Mouse (Mus musculus) ES-E14 (cell line): Measurements from ENCODE around the gene AB124611. TPM values are rescaled to one million over a fixed set of nuclear protein-coding genes. Genes with fewer than 3 reads are reported as not detected.

Source experiments
- DNase-seq: peaks from one replicate; pipeline ENCODE4 v3.0.0-alpha.2; 2013; ENCODE audit warnings: low read depth, low spot score
- H3K27ac ChIP-seq: 2 replicates; pipeline ENCODE4 v1.5.1; 2012; ENCODE audit warnings: low read depth, mild to moderate bottlenecking, low read length, moderate library complexity, mixed read lengths; ENCODE audit not compliant: poor library complexity, insufficient read depth, severe bottlenecking
- H3K36me3 ChIP-seq: 2 replicates; pipeline ENCODE4 v1.6.1; 2012; ENCODE audit warnings: mild to moderate bottlenecking, low read length, moderate library complexity, mixed read lengths; ENCODE audit not compliant: control insufficient read depth, poor library complexity, insufficient read depth, severe bottlenecking
- H3K4me1 ChIP-seq, 2 experiments: fragments of 150-350 bp in 1 of 2; sonication (generic) in 1 of 2; 2 replicates each; pipeline ENCODE4 v1.6.1; 2012; ENCODE audit warnings: low read length in 2 of 2, mild to moderate bottlenecking in 1 of 2, mixed read lengths in 1 of 2; ENCODE audit not compliant: control insufficient read depth in 2 of 2, insufficient read depth in 2 of 2, poor library complexity in 1 of 2
- H3K4me3 ChIP-seq, 2 experiments: fragments of 150-350 bp in 1 of 2; sonication (generic) in 1 of 2; 2 replicates each; pipeline ENCODE4 v1.5.1; 2012; ENCODE audit warnings: low read length in 2 of 2, low read depth in 1 of 2, mild to moderate bottlenecking in 1 of 2, mixed read lengths in 1 of 2; ENCODE audit not compliant: insufficient read depth in 1 of 2, poor library complexity in 1 of 2, severe bottlenecking in 1 of 2
- H3K9ac ChIP-seq: 2 replicates; pipeline ENCODE4 v1.6.1; 2012; ENCODE audit warnings: low read depth, mild to moderate bottlenecking, low read length, mixed read lengths; ENCODE audit not compliant: poor library complexity, insufficient read depth, severe bottlenecking
- H3K9me3 ChIP-seq: fragments of 150-350 bp; sonication (generic); 2 replicates; pipeline ENCODE4 v1.6.1; 2012; ENCODE audit warnings: low read depth, mild to moderate bottlenecking, low read length; ENCODE audit not compliant: control insufficient read depth, insufficient read depth
- CHD2 ChIP-seq: IDR thresholded peaks from 2 replicates; pipeline ENCODE4 v1.6.1; 2014; ENCODE audit warnings: mild to moderate bottlenecking, low read depth, low read length, inconsistent platforms
- HCFC1 ChIP-seq: IDR thresholded peaks from 2 replicates; pipeline ENCODE4 v1.6.1; 2012; ENCODE audit warnings: low read length, inconsistent platforms, borderline replicate concordance; ENCODE audit not compliant: insufficient read depth
- MAFK ChIP-seq: IDR thresholded peaks from 2 replicates; pipeline ENCODE4 v1.6.1; 2014; ENCODE audit warnings: mild to moderate bottlenecking, low read depth, low read length, inconsistent platforms; ENCODE audit not compliant: insufficient read depth
- ZC3H11A ChIP-seq: IDR thresholded peaks from 2 replicates; pipeline ENCODE4 v1.6.1; 2012; ENCODE audit warnings: low read depth, mild to moderate bottlenecking, inconsistent platforms, low read length, borderline replicate concordance
- ZNF384 ChIP-seq: IDR thresholded peaks from 2 replicates; pipeline ENCODE4 v1.6.1; 2012; ENCODE audit warnings: low read depth, low read length, inconsistent platforms
- in situ Hi-C, 2 experiments: fragments of 600-800 bp; cut with MboI; formaldehyde crosslinking; loops; one replicate each; pipeline ENCODE4 v1.15.1; 2025; ENCODE audit warnings: low sequenced_read_pairs in 2 of 2, inconsistent platforms in 1 of 2; ENCODE audit not compliant: unreplicated experiment in 2 of 2
- total RNA-seq: library from RNA; depleted of rRNA; stranded (reverse); fragments of 300-350 nt; gene quantifications from 2 replicates; pipeline ENCODE4 v1.2.3, GENCODE M21; 2012

The AB124611 gene
- total RNA-seq, 1 experiment: not detected

GRCm38 (mm10) chr9:21553607-21554273 is 27.8 kb downstream of the AB124611 start:
- no peak overlapping the region for H3K4me3 ChIP-seq
- no peak for TF ChIP-seq HCFC1
- no peak for TF ChIP-seq CHD2
- TF ChIP-seq MAFK: no peak
- no peak for TF ChIP-seq ZC3H11A
- TF ChIP-seq ZNF384: no peak
- H3K27ac ChIP-seq: no peak overlapping the region
- H3K9ac ChIP-seq: no peak overlapping the region
- DNase-seq: no peak
- no peaks in the 10 kb centered on the region for H3K9me3 ChIP-seq
- in situ Hi-C loops: no loop called here
- peaks cover 19% of the 10 kb centered on the region for H3K36me3 ChIP-seq
- peaks cover 17 to 33% of the 10 kb centered on the region in 2 experiments for H3K4me1 ChIP-seq

GRCm38 (mm10) chr9:21555198-21555742 is 29.3 kb downstream of the AB124611 start:
- Histone ChIP-seq H3K9me3 (no peaks in the 10 kb centered on the region), H3K4me1 (peaks cover 17 to 37% of the 10 kb centered on the region in 2 experiments), H3K36me3 (peaks cover 19% of the 10 kb centered on the region), H3K27ac (no peak overlapping the region), H3K4me3 (no peak overlapping the region), H3K9ac (no peak overlapping the region)
- no peak for DNase-seq
- TF ChIP-seq MAFK: no peak
- TF ChIP-seq ZNF384: no peak
- no peak for TF ChIP-seq CHD2
- TF ChIP-seq HCFC1: no peak
- TF ChIP-seq ZC3H11A: no peak
- in situ Hi-C loops: no loop called here

GRCm38 (mm10) chr9:21556996-21557395 is 31.0 kb downstream of the AB124611 start:
- H3K27ac ChIP-seq: peak overlapping the region; percentile 71
- H3K4me3 ChIP-seq: no peak overlapping the region
- peaks cover 17 to 34% of the 10 kb centered on the region in 2 experiments for H3K4me1 ChIP-seq
- in situ Hi-C loops: no loop called here
- H3K9me3 ChIP-seq: no peaks in the 10 kb centered on the region
- TF ChIP-seq CHD2: no peak
- no peak for TF ChIP-seq ZNF384
- no peak for TF ChIP-seq MAFK
- no peak for TF ChIP-seq HCFC1
- no peak for TF ChIP-seq ZC3H11A
- DNase-seq: no peak
- no peak overlapping the region for H3K9ac ChIP-seq
- H3K36me3 ChIP-seq: peaks cover 17% of the 10 kb centered on the region; the same call in 1 of the 2 replicates

- no peak overlapping the region for H3K9ac ChIP-seq
- no peaks in the 10 kb centered on the region for H3K9me3 ChIP-seq
- H3K36me3 ChIP-seq: peaks cover 17% of the 10 kb centered on the region; the same call in 1 of the 2 replicates
- no peak overlapping the region for H3K4me3 ChIP-seq
- in situ Hi-C loops: no loop called here
- peaks cover 17 to 34% of the 10 kb centered on the region in 2 experiments for H3K4me1 ChIP-seq
- peak overlapping the region; percentile 71 for H3K27ac ChIP-seq
- TF ChIP-seq CHD2: no peak
- TF ChIP-seq MAFK: no peak
- TF ChIP-seq ZC3H11A: no peak
- TF ChIP-seq ZNF384: no peak
- TF ChIP-seq HCFC1: no peak
- no peak for DNase-seq
These were observed 31.6 kb downstream of the AB124611 start for GRCm38 (mm10) chr9:21557556-21557955.
